Mouse (Mus musculus): ENCODE measurements around the gene Slc41a2. TPM values are rescaled to one million over a fixed set of nuclear protein-coding genes. Genes with fewer than 3 reads are reported as not detected.

Gene Slc41a2
- polyA plus RNA-seq, 1 experiment from 2014 or later, result not detected

GRCm38 (mm10) chr10:83326648-83327285 lies 10.9 kb downstream of the Slc41a2 start:
- Histone ChIP-seq H3K27ac (ENCODE audit: low read length) (no peak overlapping the region), H3K9me3 (replicated peaks; ENCODE audit: control insufficient read depth, low read length) (no peaks in the 10 kb centered on the region), H3K4me3 (ENCODE audit: low read depth, low read length) (no peak overlapping the region), H3K4me1 (ENCODE audit: control insufficient read depth, low read depth, low read length) (no peaks in the 10 kb centered on the region), H3K27me3 (ENCODE audit: control insufficient read depth, insufficient read depth, low read depth, low read length) (no peaks in the 10 kb centered on the region), H3K4me2 (ENCODE audit: low read depth, low read length) (no peak overlapping the region), H3K9ac (ENCODE audit: low read depth, low read length) (no peak overlapping the region), H3K36me3 (ENCODE audit: control insufficient read depth, insufficient read depth) (no peaks in the 10 kb centered on the region)
- WGBS (ENCODE audit: insufficient replicate concordance), result 77% methylated on average over 14 of the region's 14 CpGs
- ATAC-seq (ENCODE audit: low read depth), result no peak

- WGBS (ENCODE audit: insufficient replicate concordance), result 59% methylated on average over 1 of the region's 1 CpGs
- Histone ChIP-seq H3K9me3 (replicated peaks; ENCODE audit: control insufficient read depth, low read length) (no peaks in the 10 kb centered on the region), H3K4me3 (ENCODE audit: low read depth, low read length) (no peak overlapping the region), H3K4me1 (ENCODE audit: control insufficient read depth, low read depth, low read length) (no peaks in the 10 kb centered on the region), H3K4me2 (ENCODE audit: low read depth, low read length) (no peak overlapping the region), H3K27me3 (ENCODE audit: control insufficient read depth, insufficient read depth, low read depth, low read length) (no peaks in the 10 kb centered on the region), H3K36me3 (ENCODE audit: control insufficient read depth, insufficient read depth) (no peaks in the 10 kb centered on the region), H3K9ac (ENCODE audit: low read depth, low read length) (no peak overlapping the region), H3K27ac (ENCODE audit: low read length) (no peak overlapping the region)
- ATAC-seq (ENCODE audit: low read depth), result no peak
Observed at GRCm38 (mm10) chr10:83325903-83326302, 11.8 kb downstream of the Slc41a2 start.

GRCm38 (mm10) chr10:83324871-83325270 lies 12.8 kb downstream of the Slc41a2 start:
- no peak for ATAC-seq (ENCODE audit: low read depth)
- Histone ChIP-seq H3K36me3 (ENCODE audit: control insufficient read depth, insufficient read depth) (no peaks in the 10 kb centered on the region), H3K4me1 (ENCODE audit: control insufficient read depth, low read depth, low read length) (no peaks in the 10 kb centered on the region), H3K27me3 (ENCODE audit: control insufficient read depth, insufficient read depth, low read depth, low read length) (no peaks in the 10 kb centered on the region), H3K4me3 (ENCODE audit: low read depth, low read length) (no peak overlapping the region), H3K27ac (ENCODE audit: low read length) (no peak overlapping the region), H3K4me2 (ENCODE audit: low read depth, low read length) (no peak overlapping the region), H3K9ac (ENCODE audit: low read depth, low read length) (no peak overlapping the region), H3K9me3 (replicated peaks; ENCODE audit: control insufficient read depth, low read length) (no peaks in the 10 kb centered on the region)
- WGBS (ENCODE audit: insufficient replicate concordance), result 48% methylated on average over 3 of the region's 3 CpGs

GRCm38 (mm10) chr10:83322551-83323100 lies 15.1 kb downstream of the Slc41a2 start:
- Histone ChIP-seq H3K4me3 (ENCODE audit: low read depth, low read length) (no peak overlapping the region), H3K27me3 (ENCODE audit: control insufficient read depth, insufficient read depth, low read depth, low read length) (no peaks in the 10 kb centered on the region), H3K36me3 (ENCODE audit: control insufficient read depth, insufficient read depth) (no peaks in the 10 kb centered on the region), H3K4me1 (ENCODE audit: control insufficient read depth, low read depth, low read length) (no peaks in the 10 kb centered on the region), H3K9ac (ENCODE audit: low read depth, low read length) (no peak overlapping the region), H3K4me2 (ENCODE audit: low read depth, low read length) (no peak overlapping the region), H3K9me3 (replicated peaks; ENCODE audit: control insufficient read depth, low read length) (no peaks in the 10 kb centered on the region), H3K27ac (ENCODE audit: low read length) (no peak overlapping the region)
- WGBS (ENCODE audit: insufficient replicate concordance), result 27% methylated on average over 7 of the region's 7 CpGs
- no peak for ATAC-seq (ENCODE audit: low read depth)

- H3K9me3 ChIP-seq (replicated peaks; ENCODE audit: control insufficient read depth, low read length), result no peaks in the 10 kb centered on the region
- H3K27me3 ChIP-seq (ENCODE audit: control insufficient read depth, insufficient read depth, low read depth, low read length), result no peaks in the 10 kb centered on the region
- no peak overlapping the region for H3K27ac ChIP-seq (ENCODE audit: low read length)
- no peak overlapping the region for H3K4me3 ChIP-seq (ENCODE audit: low read depth, low read length)
- 57% methylated on average over 6 of the region's 6 CpGs for WGBS (ENCODE audit: insufficient replicate concordance)
- H3K36me3 ChIP-seq (ENCODE audit: control insufficient read depth, insufficient read depth), result no peaks in the 10 kb centered on the region
- H3K4me2 ChIP-seq (ENCODE audit: low read depth, low read length), result no peak overlapping the region
- ATAC-seq (ENCODE audit: low read depth), result no peak
- no peak overlapping the region for H3K9ac ChIP-seq (ENCODE audit: low read depth, low read length)
- H3K4me1 ChIP-seq (ENCODE audit: control insufficient read depth, low read depth, low read length), result no peaks in the 10 kb centered on the region
Observed at GRCm38 (mm10) chr10:83321528-83321927, 16.2 kb downstream of the Slc41a2 start.

GRCm38 (mm10) chr10:83320870-83321269 lies 16.8 kb downstream of the Slc41a2 start:
- no peaks in the 10 kb centered on the region for H3K9me3 ChIP-seq (replicated peaks; ENCODE audit: control insufficient read depth, low read length)
- no peak overlapping the region for H3K9ac ChIP-seq (ENCODE audit: low read depth, low read length)
- no peaks in the 10 kb centered on the region for H3K27me3 ChIP-seq (ENCODE audit: control insufficient read depth, insufficient read depth, low read depth, low read length)
- no peak for ATAC-seq (ENCODE audit: low read depth)
- no peak overlapping the region for H3K4me3 ChIP-seq (ENCODE audit: low read depth, low read length)
- WGBS (ENCODE audit: insufficient replicate concordance), result 62% methylated on average over 7 of the region's 7 CpGs
- no peaks in the 10 kb centered on the region for H3K36me3 ChIP-seq (ENCODE audit: control insufficient read depth, insufficient read depth)
- no peak overlapping the region for H3K4me2 ChIP-seq (ENCODE audit: low read depth, low read length)
- no peaks in the 10 kb centered on the region for H3K4me1 ChIP-seq (ENCODE audit: control insufficient read depth, low read depth, low read length)
- H3K27ac ChIP-seq (ENCODE audit: low read length), result no peak overlapping the region

- no peak overlapping the region for H3K9ac ChIP-seq (ENCODE audit: low read depth, low read length)
- no peaks in the 10 kb centered on the region for H3K4me1 ChIP-seq (ENCODE audit: control insufficient read depth, low read depth, low read length)
- no peak for ATAC-seq (ENCODE audit: low read depth)
- no peak overlapping the region for H3K4me3 ChIP-seq (ENCODE audit: low read depth, low read length)
- H3K36me3 ChIP-seq (ENCODE audit: control insufficient read depth, insufficient read depth), result no peaks in the 10 kb centered on the region
- H3K27ac ChIP-seq (ENCODE audit: low read length), result no peak overlapping the region
- H3K27me3 ChIP-seq (ENCODE audit: control insufficient read depth, insufficient read depth, low read depth, low read length), result no peaks in the 10 kb centered on the region
- WGBS (ENCODE audit: insufficient replicate concordance), result 63% methylated on average over 6 of the region's 6 CpGs
- no peak overlapping the region for H3K4me2 ChIP-seq (ENCODE audit: low read depth, low read length)
- no peaks in the 10 kb centered on the region for H3K9me3 ChIP-seq (replicated peaks; ENCODE audit: control insufficient read depth, low read length)
Observed at GRCm38 (mm10) chr10:83320396-83320795, 17.3 kb downstream of the Slc41a2 start.

- Histone ChIP-seq H3K9me3 (replicated peaks; ENCODE audit: control insufficient read depth, low read length) (0 out of 2 replicates have a peak, but pooled peaks cover 2% of the 10 kb centered on the region), H3K4me2 (ENCODE audit: low read depth, low read length) (no peak overlapping the region), H3K9ac (ENCODE audit: low read depth, low read length) (no peak overlapping the region), H3K4me1 (ENCODE audit: control insufficient read depth, low read depth, low read length) (peaks cover 2% of the 10 kb centered on the region; the same call in 1 of the 2 replicates), H3K27ac (ENCODE audit: low read length) (no peak overlapping the region), H3K36me3 (ENCODE audit: control insufficient read depth, insufficient read depth) (no peaks in the 10 kb centered on the region), H3K27me3 (ENCODE audit: control insufficient read depth, insufficient read depth, low read depth, low read length) (no peaks in the 10 kb centered on the region), H3K4me3 (ENCODE audit: low read depth, low read length) (no peak overlapping the region)
- 16% methylated on average over 5 of the region's 5 CpGs for WGBS (ENCODE audit: insufficient replicate concordance)
- ATAC-seq (ENCODE audit: low read depth), result no peak
Observed at GRCm38 (mm10) chr10:83313033-83313432, 24.6 kb downstream of the Slc41a2 start.

- 0 out of 2 replicates have a peak, but pooled peaks cover 2% of the 10 kb centered on the region for H3K9me3 ChIP-seq (replicated peaks; ENCODE audit: control insufficient read depth, low read length)
- ATAC-seq (ENCODE audit: low read depth), result no peak
- 70% methylated on average over 7 of the region's 7 CpGs for WGBS (ENCODE audit: insufficient replicate concordance)
- H3K9ac ChIP-seq (ENCODE audit: low read depth, low read length), result no peak overlapping the region
- no peak overlapping the region for H3K4me2 ChIP-seq (ENCODE audit: low read depth, low read length)
- no peaks in the 10 kb centered on the region for H3K27me3 ChIP-seq (ENCODE audit: control insufficient read depth, insufficient read depth, low read depth, low read length)
- H3K4me3 ChIP-seq (ENCODE audit: low read depth, low read length), result no peak overlapping the region
- H3K36me3 ChIP-seq (ENCODE audit: control insufficient read depth, insufficient read depth), result no peaks in the 10 kb centered on the region
- H3K27ac ChIP-seq (ENCODE audit: low read length), result no peak overlapping the region
- peaks cover 2% of the 10 kb centered on the region; the same call in 1 of the 2 replicates for H3K4me1 ChIP-seq (ENCODE audit: control insufficient read depth, low read depth, low read length)
Observed at GRCm38 (mm10) chr10:83310356-83310755, 27.3 kb downstream of the Slc41a2 start.

All from liver, embryonic 16.5 days (tissue).